In genomic region chr5:34931516-34932457, GRCm38 (mm10) we compare ENCODE assay signal across 9 mouse cellular contexts. TPM values are rescaled to one million over a fixed set of nuclear protein-coding genes. Genes with fewer than 3 reads are reported as not detected.
DNase-seq lines count a peak whose midpoint lies in the region; ATAC-seq and TF ChIP-seq lines count a peak whose summit lies in the region.
"Had no signal": no experiment of that assay in that cellular context is flagged by ENCODE, and none has a peak within 500 bp of the region (broad histone marks: within the 10 kb centered on the region; RNA-seq: fewer than 3 reads in every experiment).

No protein-coding gene starts in this region.

- peak overlapping the region; percentile 66 for H3K27ac ChIP-seq in hindbrain, postnatal 0 days

- no peak overlapping the region for H3K4me3 ChIP-seq in hindbrain, postnatal 0 days (ENCODE audit: low read length)

- no peak overlapping the region for H3K4me2 ChIP-seq in hindbrain, postnatal 0 days (ENCODE audit: low read depth, low read length)

- peak; percentile 32 to 43 for DNase-seq in heart, adult 18-20 months
- no peak for DNase-seq in heart, postnatal 25 days (ENCODE audit: low spot score)
- DNase-seq in hindbrain, postnatal 0 days (ENCODE audit: low spot score): peak; percentile 27
- peak; percentile 38 to 57 for DNase-seq in lung, postnatal 4 days
- no peak for DNase-seq in thymus, adult 18-20 months
- DNase-seq in left cerebral cortex, postnatal 4 days: no peak
- no peak for DNase-seq in cerebellum, adult 18-20 months
- DNase-seq: adrenal gland, postnatal 10 days had no signal

- H3K27me3 ChIP-seq in hindbrain, postnatal 0 days (ENCODE audit: insufficient read depth, low read length): no peaks in the 10 kb centered on the region

- no peak for TF ChIP-seq CTCF in hindbrain, postnatal 0 days (IDR thresholded peaks at IDR 0.05; ENCODE audit: low read depth)

- H3K36me3 ChIP-seq in hindbrain, postnatal 0 days (ENCODE audit: insufficient read depth, low read length): no peaks in the 10 kb centered on the region

- no peaks in the 10 kb centered on the region for H3K9me3 ChIP-seq in hindbrain, postnatal 0 days (ENCODE audit: low read length)

- H3K9ac ChIP-seq in hindbrain, postnatal 0 days (replicated peaks; ENCODE audit: low read length): no peak overlapping the region

- WGBS in hindbrain, postnatal 0 days: 40% methylated on average over 11 of the region's 11 CpGs

- 0 out of 2 replicates have a peak, but pooled peaks have one; percentile 7 for ATAC-seq in erythroid progenitor cell, adult 5-6 weeks (replicated peaks; ENCODE audit: low FRiP score, poor library complexity, severe bottlenecking)
- 0 out of 2 replicates have a peak, but pooled peaks have one; percentile 51 for ATAC-seq in hindbrain, postnatal 0 days

- H3K4me1 ChIP-seq in hindbrain, postnatal 0 days (ENCODE audit: insufficient read depth, low read length): peaks cover 14% of the 10 kb centered on the region

- intact Hi-C loops in heart, postnatal 25 days (cut with DNase I): loop anchor here (2.0 to 5.0 kb wide), 2 partner anchors 37 to 106 kb away; no protein-coding TSS in a partner anchor
- intact Hi-C loops in left cerebral cortex, postnatal 4 days (cut with DNase I): no loop called here

RNA-seq across cellular contexts. Expression of gene Rgs12, which starts 17.5 kb away (rescaled TPM):
- total RNA-seq in heart, adult 18-20 months (2021): 10 to 100 TPM; 18.9 to 20.4 TPM
- total RNA-seq in heart, postnatal 25 days (2021): 10 to 100 TPM; 16.0 to 16.2 TPM
- total RNA-seq in erythroid progenitor cell, adult 5-6 weeks (2015; ENCODE audit: low replicate concordance): 37.3 and 41.4 TPM in 2 replicates
- total RNA-seq in erythroid progenitor cell, adult 5-6 weeks (2017; ENCODE audit: low replicate concordance): 62.8 and 79.7 TPM in 2 replicates
- 57.9 and 62.5 TPM in 2 replicates for total RNA-seq in hindbrain, postnatal 0 days (2014; rRNA removed)
- 32.3 and 35.1 TPM in 2 replicates for polyA plus RNA-seq in hindbrain, postnatal 0 days (2015; fragmentation: Nextera tagmentation; extraction: Ambion mirVana)
- total RNA-seq in left cerebral cortex, postnatal 4 days (2021): 10 to 100 TPM; 62.9 TPM

RNA-seq across cellular contexts. Expression of gene Msantd1, which starts 24.0 kb away (rescaled TPM):
- total RNA-seq in heart, adult 18-20 months (2021): under 1 TPM; 0.27 to 0.62 TPM
- total RNA-seq in heart, postnatal 25 days (2021): under 1 TPM; 0.52 to 0.61 TPM
- 0.36 and 0.42 TPM in 2 replicates for total RNA-seq in erythroid progenitor cell, adult 5-6 weeks (2015; ENCODE audit: low replicate concordance)
- 3.5 TPM in 1 of 2 replicates, not detected in the other for total RNA-seq in erythroid progenitor cell, adult 5-6 weeks (2017; ENCODE audit: low replicate concordance)
- 8.8 and 10.0 TPM in 2 replicates for total RNA-seq in hindbrain, postnatal 0 days (2014; rRNA removed)
- 5.9 and 7.8 TPM in 2 replicates for polyA plus RNA-seq in hindbrain, postnatal 0 days (2015; fragmentation: Nextera tagmentation; extraction: Ambion mirVana)
- 10 to 100 TPM; 19.8 to 21.1 TPM for total RNA-seq in left cerebral cortex, postnatal 4 days (2021)

Comparison
In these comparisons a context has a peak if more than half of its experiments do, and no peak if none do; other contexts are left out.
1. DNase-seq: peak in heart, adult 18-20 months (2 of 2), hindbrain, postnatal 0 days (single experiment) and lung, postnatal 4 days (2 of 2); none in heart, postnatal 25 days (single experiment), thymus, adult 18-20 months (0 of 2), left cerebral cortex, postnatal 4 days (single experiment) and cerebellum, adult 18-20 months (0 of 2).